Mouse (Mus musculus) CD4-positive, CD25-positive, alpha-beta regulatory T cell, adult 2 months (primary cell): ENCODE measurements around the gene Cdc27.
A peak's percentile ranks its signal among the peaks of the same experiment; 100 is the strongest.

Source experiments
- DNase-seq: peaks from one replicate; pipeline ENCODE4 v3.0.0-alpha.2; 2012; ENCODE audit warnings: low read depth, low spot score

Cdc27 gene

GRCm38 (mm10) chr11:104550406-104550974 is at the start of gene Cdc27, which contains the start of gene Myl4:
Gene Cdc27, minus strand, starts transcription at chr11:104550620.
Gene Myl4, plus strand, starts transcription at chr11:104550663.
- DNase-seq = peak; percentile 98

GRCm38 (mm10) chr11:104599265-104599945 is 49.0 kb upstream of the Cdc27 start:
- DNase-seq = peak; percentile 20

GRCm38 (mm10) chr11:104596365-104596764 is 45.9 kb upstream of the Cdc27 start:
- DNase-seq = no peak

GRCm38 (mm10) chr11:104592066-104592835 is 41.8 kb upstream of the Cdc27 start:
- DNase-seq = no peak

GRCm38 (mm10) chr11:104590148-104590547 is 39.7 kb upstream of the Cdc27 start:
- peak; percentile 91 for DNase-seq

- no peak for DNase-seq
These were observed 39.1 kb upstream of the Cdc27 start for GRCm38 (mm10) chr11:104589570-104589969.

GRCm38 (mm10) chr11:104588513-104588912 is 38.1 kb upstream of the Cdc27 start:
- no peak for DNase-seq

- DNase-seq = no peak
These were observed 37.5 kb upstream of the Cdc27 start for GRCm38 (mm10) chr11:104587904-104588303.

GRCm38 (mm10) chr11:104585495-104585894 is 35.1 kb upstream of the Cdc27 start:
- DNase-seq = no peak

GRCm38 (mm10) chr11:104582630-104583364 is 32.4 kb upstream of the Cdc27 start:
- DNase-seq = peak; percentile 70

- no peak for DNase-seq
These were observed 31.8 kb upstream of the Cdc27 start for GRCm38 (mm10) chr11:104582308-104582606.

- peak; percentile 79 for DNase-seq
These were observed 31.3 kb upstream of the Cdc27 start for GRCm38 (mm10) chr11:104581446-104582307.

- no peak for DNase-seq
These were observed 30.2 kb upstream of the Cdc27 start for GRCm38 (mm10) chr11:104580606-104581005.

- no peak for DNase-seq
These were observed 29.7 kb upstream of the Cdc27 start for GRCm38 (mm10) chr11:104580091-104580490.

GRCm38 (mm10) chr11:104579575-104579974 is 29.2 kb upstream of the Cdc27 start:
- no peak for DNase-seq

- no peak for DNase-seq
These were observed 28.7 kb upstream of the Cdc27 start for GRCm38 (mm10) chr11:104579084-104579483.

- DNase-seq = no peak
These were observed 27.7 kb upstream of the Cdc27 start for GRCm38 (mm10) chr11:104578074-104578473.

GRCm38 (mm10) chr11:104576772-104577612 is 26.6 kb upstream of the Cdc27 start:
- DNase-seq = no peak

- no peak for DNase-seq
These were observed 22.1 kb upstream of the Cdc27 start for GRCm38 (mm10) chr11:104572566-104572965.

- no peak for DNase-seq
These were observed 21.7 kb upstream of the Cdc27 start for GRCm38 (mm10) chr11:104572091-104572490.
